Mouse (Mus musculus) midbrain, embryonic 16.5 days (tissue): ENCODE measurements at regions not wholly inside any gene's neighbourhood (a gene's known extent, or its start where the extent isn't known, plus 50 kb on each side); places are given as distances from the start of the nearest gene placed in this dataset.

Source experiments
- ATAC-seq: fragments of 200-750 bp; cut with Nextera tagmentation; 2 replicates; pipeline ENCODE4 v1.8.0; 2017; ENCODE audit warnings: moderate TSS enrichment
- H3K27ac ChIP-seq: fragments of 300-500 bp; sonication (generic); 2 replicates; pipeline ENCODE4 v1.5.1; 2014; ENCODE audit warnings: mild to moderate bottlenecking, low read length, mixed read lengths
- H3K27me3 ChIP-seq: fragments of 300-500 bp; sonication (generic); 2 replicates; pipeline ENCODE4 v1.6.1; 2014; ENCODE audit warnings: low read depth, low read length, mixed read lengths; ENCODE audit not compliant: control insufficient read depth, insufficient read depth
- H3K36me3 ChIP-seq: fragments of 300-500 bp; sonication (generic); 2 replicates; pipeline ENCODE4 v1.6.1; 2014; ENCODE audit warnings: mild to moderate bottlenecking, low read length, moderate library complexity, mixed read lengths; ENCODE audit not compliant: control insufficient read depth, insufficient read depth
- H3K4me1 ChIP-seq: fragments of 300-500 bp; sonication (generic); 2 replicates; pipeline ENCODE4 v1.6.1; 2014; ENCODE audit warnings: mild to moderate bottlenecking, low read length, mixed read lengths; ENCODE audit not compliant: control insufficient read depth, insufficient read depth
- H3K4me2 ChIP-seq: fragments of 300-500 bp; sonication (generic); 2 replicates; pipeline ENCODE4 v1.6.1; 2014; ENCODE audit warnings: mild to moderate bottlenecking, low read length, mixed read lengths
- H3K4me3 ChIP-seq: fragments of 300-500 bp; sonication (generic); 2 replicates; pipeline ENCODE4 v1.5.1; 2014; ENCODE audit warnings: low read depth, mild to moderate bottlenecking, low read length, moderate library complexity, mixed read lengths
- H3K9ac ChIP-seq: fragments of 300-500 bp; sonication (generic); 2 replicates; pipeline ENCODE4 v1.6.1; 2014; ENCODE audit warnings: low read depth, low read length, mixed read lengths
- H3K9me3 ChIP-seq: fragments of 300-500 bp; sonication (generic); replicated peaks from 2 replicates; pipeline ENCODE4 v1.6.1; 2014; ENCODE audit warnings: mild to moderate bottlenecking, low read length, mixed read lengths; ENCODE audit not compliant: control insufficient read depth, poor library complexity, severe bottlenecking
- WGBS: fragments of 180-500 bp; shearing (Covaris S2); extraction: QIAGEN DNeasy Blood & Tissue Kit; methylation state at CpG from one replicate; pipeline ENCODE4 v1.1.7; 2014; 5-methylcytosine and 5-hydroxymethylcytosine counted together

GRCm38 (mm10) chr11:44128481-44128880 lies 227.5 kb upstream of the Adra1b start:
- no peak for ATAC-seq
- peaks cover 5% of the 10 kb centered on the region; the same call in 1 of the 2 replicates for H3K4me1 ChIP-seq
- no peak overlapping the region for H3K27ac ChIP-seq
- H3K9me3 ChIP-seq = no peaks in the 10 kb centered on the region
- no peak overlapping the region for H3K4me2 ChIP-seq
- H3K36me3 ChIP-seq = no peaks in the 10 kb centered on the region
- no peak overlapping the region for H3K9ac ChIP-seq
- 90% methylated on average over 6 of the region's 6 CpGs for WGBS
- no peak overlapping the region for H3K4me3 ChIP-seq
- H3K27me3 ChIP-seq = no peaks in the 10 kb centered on the region

GRCm38 (mm10) chr11:44133244-44133643 lies 232.2 kb upstream of the Adra1b start:
- H3K36me3 ChIP-seq = no peaks in the 10 kb centered on the region
- H3K9ac ChIP-seq = no peak overlapping the region
- no peaks in the 10 kb centered on the region for H3K27me3 ChIP-seq
- no peak overlapping the region for H3K4me2 ChIP-seq
- ATAC-seq = no peak
- H3K4me3 ChIP-seq = no peak overlapping the region
- 70% methylated on average over 7 of the region's 7 CpGs for WGBS
- no peaks in the 10 kb centered on the region for H3K9me3 ChIP-seq
- no peak overlapping the region for H3K27ac ChIP-seq
- H3K4me1 ChIP-seq = no peaks in the 10 kb centered on the region

- Histone ChIP-seq H3K9ac (no peak overlapping the region), H3K27me3 (no peaks in the 10 kb centered on the region), H3K36me3 (no peaks in the 10 kb centered on the region), H3K27ac (no peak overlapping the region), H3K9me3 (no peaks in the 10 kb centered on the region), H3K4me2 (no peak overlapping the region), H3K4me1 (no peaks in the 10 kb centered on the region), H3K4me3 (no peak overlapping the region)
- ATAC-seq = no peak
- WGBS = 90% methylated on average over 3 of the region's 3 CpGs
These were observed 235.0 kb upstream of the Adra1b start for GRCm38 (mm10) chr11:44136024-44136423.

- H3K4me2 ChIP-seq = no peak overlapping the region
- no peak overlapping the region for H3K9ac ChIP-seq
- no peak overlapping the region for H3K27ac ChIP-seq
- no peaks in the 10 kb centered on the region for H3K36me3 ChIP-seq
- H3K4me3 ChIP-seq = no peak overlapping the region
- no peak for ATAC-seq
- 90% methylated on average over 4 of the region's 4 CpGs for WGBS
- no peaks in the 10 kb centered on the region for H3K9me3 ChIP-seq
- H3K27me3 ChIP-seq = no peaks in the 10 kb centered on the region
- no peaks in the 10 kb centered on the region for H3K4me1 ChIP-seq
These were observed 242.0 kb upstream of the Adra1b start for GRCm38 (mm10) chr11:44142996-44143395.

- H3K27me3 ChIP-seq = no peaks in the 10 kb centered on the region
- H3K9me3 ChIP-seq = no peaks in the 10 kb centered on the region
- H3K9ac ChIP-seq = no peak overlapping the region
- no peaks in the 10 kb centered on the region for H3K4me1 ChIP-seq
- WGBS = 74% methylated on average over 3 of the region's 3 CpGs
- no peak overlapping the region for H3K27ac ChIP-seq
- ATAC-seq = no peak
- H3K4me3 ChIP-seq = no peak overlapping the region
- no peak overlapping the region for H3K4me2 ChIP-seq
- no peaks in the 10 kb centered on the region for H3K36me3 ChIP-seq
These were observed 243.5 kb upstream of the Adra1b start for GRCm38 (mm10) chr11:44144477-44144876.

GRCm38 (mm10) chr11:44146419-44146818 lies 245.4 kb upstream of the Adra1b start:
- H3K9ac ChIP-seq = no peak overlapping the region

GRCm38 (mm10) chr11:44153576-44153975 lies 246.3 kb upstream of the Il12b start:
- H3K27me3 ChIP-seq = no peaks in the 10 kb centered on the region
- H3K4me1 ChIP-seq = peaks cover 2% of the 10 kb centered on the region; the same call in 1 of the 2 replicates
- H3K9ac ChIP-seq = no peak overlapping the region
- H3K4me3 ChIP-seq = no peak overlapping the region
- no peaks in the 10 kb centered on the region for H3K9me3 ChIP-seq
- ATAC-seq = no peak
- H3K4me2 ChIP-seq = no peak overlapping the region
- 91% methylated on average over 3 of the region's 3 CpGs for WGBS
- no peak overlapping the region for H3K27ac ChIP-seq
- H3K36me3 ChIP-seq = no peaks in the 10 kb centered on the region

More at GRCm38 (mm10) chr11:44146419-44146818, 245.4 kb upstream of the Adra1b start:
- no peak for ATAC-seq
- H3K27ac ChIP-seq = no peak overlapping the region
- no peaks in the 10 kb centered on the region for H3K4me1 ChIP-seq
- H3K27me3 ChIP-seq = no peaks in the 10 kb centered on the region
- no peaks in the 10 kb centered on the region for H3K9me3 ChIP-seq
- WGBS = 90% methylated on average over 3 of the region's 3 CpGs
- H3K4me2 ChIP-seq = no peak overlapping the region
- H3K36me3 ChIP-seq = no peaks in the 10 kb centered on the region
- no peak overlapping the region for H3K4me3 ChIP-seq

GRCm38 (mm10) chr11:44155591-44155990 lies 244.3 kb upstream of the Il12b start:
- no peaks in the 10 kb centered on the region for H3K27me3 ChIP-seq
- no peaks in the 10 kb centered on the region for H3K9me3 ChIP-seq
- H3K27ac ChIP-seq = no peak overlapping the region
- peaks cover 2% of the 10 kb centered on the region; the same call in 1 of the 2 replicates for H3K4me1 ChIP-seq
- H3K4me2 ChIP-seq = no peak overlapping the region
- H3K4me3 ChIP-seq = no peak overlapping the region
- 61% methylated on average over 2 of the region's 2 CpGs for WGBS
- H3K9ac ChIP-seq = no peak overlapping the region
- no peak for ATAC-seq
- H3K36me3 ChIP-seq = no peaks in the 10 kb centered on the region

GRCm38 (mm10) chr11:44156081-44156480 lies 243.8 kb upstream of the Il12b start:
- no peak overlapping the region for H3K27ac ChIP-seq
- H3K9ac ChIP-seq = no peak overlapping the region
- no peaks in the 10 kb centered on the region for H3K9me3 ChIP-seq
- H3K36me3 ChIP-seq = no peaks in the 10 kb centered on the region
- peaks cover 2% of the 10 kb centered on the region; the same call in 1 of the 2 replicates for H3K4me1 ChIP-seq
- H3K4me2 ChIP-seq = no peak overlapping the region
- no peaks in the 10 kb centered on the region for H3K27me3 ChIP-seq
- H3K4me3 ChIP-seq = no peak overlapping the region
- no peak for ATAC-seq
- WGBS = 47% methylated on average over 5 of the region's 5 CpGs
